Mouse (Mus musculus): ENCODE data around the gene Helz.

- TF ChIP-seq CTCF (IDR thresholded peaks at IDR 0.05; ENCODE audit: insufficient read depth, low read length) (peak; percentile 17; the same call in 1 of the 2 replicates), POLR2A (IDR thresholded peaks at IDR 0.05; ENCODE audit: borderline replicate concordance, extremely low read depth, low read depth, low read length) (no peak)
Measured at GRCm38 (mm10) chr11:107573061-107573692, 25.4 kb downstream of the Helz start.
